Mouse (Mus musculus) CH12.LX (cell line): ENCODE data around the gene Ehd1. TPM values are rescaled to one million over a fixed set of nuclear protein-coding genes. Genes with fewer than 3 reads are reported as not detected.

ENCODE experiments used
- DNase-seq: peaks from one replicate; pipeline ENCODE4 v3.0.0-alpha.2; 2013; ENCODE audit errors: extremely low read depth
- H3K27ac ChIP-seq: 2 replicates; pipeline ENCODE4 v1.5.1; 2012; ENCODE audit warnings: low read depth, mild to moderate bottlenecking, control low read depth, moderate library complexity; ENCODE audit not compliant: insufficient read depth
- H3K27me3 ChIP-seq: replicated peaks from 2 replicates; pipeline ENCODE3; 2012; ENCODE audit warnings: inconsistent platforms
- H3K36me3 ChIP-seq, 2 experiments: replicated peaks in 1 of 2; 2 replicates each; pipeline versions ENCODE3 to v1.6.1; 2012; ENCODE audit warnings: inconsistent platforms in 1 of 2, low read length in 1 of 2, mild to moderate bottlenecking in 1 of 2, mixed read lengths in 1 of 2, moderate library complexity in 1 of 2; ENCODE audit not compliant: control insufficient read depth in 1 of 2, insufficient read depth in 1 of 2
- H3K4me1 ChIP-seq, 2 experiments: 2 replicates each; pipeline ENCODE4 v1.6.1; 2012; ENCODE audit warnings: inconsistent platforms in 1 of 2, moderate library complexity in 1 of 2; ENCODE audit not compliant: insufficient read depth in 2 of 2, control insufficient read depth in 1 of 2
- H3K4me2 ChIP-seq: 2 replicates; pipeline ENCODE4 v1.6.1; 2012; ENCODE audit warnings: low read depth, mild to moderate bottlenecking, control low read depth; ENCODE audit not compliant: poor library complexity, insufficient read depth, severe bottlenecking
- H3K4me3 ChIP-seq, 3 experiments: fragments of 150-350 bp in 1 of 3; sonication (generic) in 1 of 3; replicated peaks in 1 of 3; 2 replicates each; pipeline versions ENCODE3 to v1.5.1; 2011 to 2012; ENCODE audit warnings: low read depth in 2 of 3, low read length in 2 of 3, mild to moderate bottlenecking in 2 of 3, moderate library complexity in 2 of 3, control low read depth in 1 of 3, improper control_type of control experiment in 1 of 3, inconsistent platforms in 1 of 3, mixed read lengths in 1 of 3; ENCODE audit not compliant: poor library complexity in 1 of 3
- H3K79me2 ChIP-seq: replicated peaks from 2 replicates; pipeline ENCODE4 v1.6.1; 2012; ENCODE audit warnings: mild to moderate bottlenecking, moderate library complexity; ENCODE audit not compliant: control insufficient read depth, poor library complexity, insufficient read depth, severe bottlenecking; ENCODE audit errors: extremely low read depth
- H3K9ac ChIP-seq: 2 replicates; pipeline ENCODE4 v1.6.1; 2012; ENCODE audit warnings: low read depth, mild to moderate bottlenecking, control low read depth, moderate library complexity; ENCODE audit not compliant: insufficient read depth
- H3K9me3 ChIP-seq: replicated peaks from 2 replicates; pipeline ENCODE3; 2012; ENCODE audit warnings: low read length, inconsistent platforms, mixed read lengths
- BHLHE40 ChIP-seq: IDR thresholded peaks from 2 replicates; pipeline ENCODE4 v1.6.1; 2011; ENCODE audit warnings: mild to moderate bottlenecking, low read depth, low read length, improper control_type of control experiment
- CHD1 ChIP-seq: IDR thresholded peaks from 2 replicates; pipeline ENCODE4 v1.6.1; 2012; ENCODE audit warnings: low read depth, low read length, improper control_type of control experiment, inconsistent platforms
- ELF1 ChIP-seq: IDR thresholded peaks from 2 replicates; pipeline ENCODE4 v1.6.1; 2014; ENCODE audit warnings: low read depth, mild to moderate bottlenecking, inconsistent platforms, low read length, improper control_type of control experiment
- ETS1 ChIP-seq: conservative IDR thresholded peaks from 2 replicates; pipeline ENCODE4 v1.6.1; 2012; ENCODE audit warnings: low read depth, mild to moderate bottlenecking, inconsistent platforms, low read length, improper control_type of control experiment, moderate library complexity
- MAZ ChIP-seq: IDR thresholded peaks from 2 replicates; pipeline ENCODE4 v1.6.1; 2012; ENCODE audit warnings: low read depth, mild to moderate bottlenecking, inconsistent platforms, low read length, improper control_type of control experiment, moderate library complexity
- NRF1 ChIP-seq: IDR thresholded peaks from 2 replicates; pipeline ENCODE4 v1.6.1; 2014; ENCODE audit warnings: low read depth, mild to moderate bottlenecking, inconsistent platforms, low read length, improper control_type of control experiment, moderate library complexity
- PAX5 ChIP-seq: IDR thresholded peaks from 2 replicates; pipeline ENCODE4 v1.6.1; 2012; ENCODE audit warnings: low read length, inconsistent platforms, mixed read lengths
- RCOR1 ChIP-seq: conservative IDR thresholded peaks from 2 replicates; pipeline ENCODE4 v1.6.1; 2012; ENCODE audit warnings: low read depth, mild to moderate bottlenecking, inconsistent platforms, low read length, improper control_type of control experiment
- SIN3A ChIP-seq: IDR thresholded peaks from 2 replicates; pipeline ENCODE4 v1.6.1; 2012; ENCODE audit warnings: low read length, improper control_type of control experiment, inconsistent platforms
- TBP ChIP-seq: conservative IDR thresholded peaks from 2 replicates; pipeline ENCODE4 v1.6.1; 2011; ENCODE audit warnings: low read depth, low read length, improper control_type of control experiment
- dilution Hi-C: fragments of 300-500 bp; cut with MboI; formaldehyde crosslinking; loops from 2 replicates; pipeline ENCODE4 v1.14.3; 2020; ENCODE audit warnings: low sequenced_read_pairs; ENCODE audit not compliant: extremely low pct_unique_long_range_greater_than_20kb, extremely low pct_ligation_motif_present
- in situ Hi-C: fragments of 300-500 bp; cut with MboI; formaldehyde crosslinking; loops from 3 replicates; pipeline ENCODE4 v1.14.3; 2019; ENCODE audit warnings: low sequenced_read_pairs, low pct_ligation_motif_present, low pct_unique_long_range_greater_than_20kb, mixed read lengths
- polyA plus RNA-seq: library from polyadenylated mRNA; unstranded; fragments of >175 nt; gene quantifications from 2 replicates; pipeline ENCODE4 v1.2.1, GENCODE M21; 2012; ENCODE audit warnings: low read depth; ENCODE audit not compliant: insufficient read length
- total RNA-seq, 2 experiments: library from RNA; depleted of rRNA; stranded (reverse); fragments of 300-350 nt in 1 of 2; fragments of >200 nt in 1 of 2; gene quantifications; 2 replicates each; pipeline ENCODE4 v1.2.3; 2012 to 2014

Ehd1 gene
- total and polyA plus RNA-seq, 3 experiments = 131 to 400 (median 245) TPM

DNA sequence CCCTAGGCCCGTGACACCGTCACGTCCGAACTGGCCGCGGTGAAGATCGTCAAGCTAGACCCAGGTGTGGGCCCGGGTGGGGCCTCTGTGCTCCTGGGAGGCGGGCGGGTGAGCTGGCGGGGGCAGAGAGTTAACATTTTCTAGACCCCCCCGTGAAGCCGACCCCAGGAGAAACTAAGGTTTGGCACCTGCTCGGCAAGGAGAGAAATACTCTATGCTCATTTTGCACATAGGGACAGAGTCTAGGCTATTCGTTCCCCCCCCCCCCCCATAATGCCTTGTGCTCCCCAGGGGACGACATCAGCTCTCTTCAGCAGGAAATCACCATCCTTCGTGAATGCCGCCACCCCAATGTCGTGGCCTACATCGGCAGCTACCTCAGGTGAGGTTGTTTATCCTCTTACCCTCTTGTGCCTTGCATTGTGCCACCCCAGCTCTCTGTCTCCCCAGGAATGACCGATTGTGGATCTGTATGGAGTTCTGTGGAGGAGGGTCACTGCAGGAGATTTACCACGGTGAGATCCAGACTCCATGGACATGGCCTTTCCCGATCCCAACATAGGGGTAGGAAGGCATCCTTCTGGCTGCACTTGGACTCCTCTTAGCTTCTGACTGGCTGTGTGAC is 65.0 kb downstream of the Ehd1 start:
- H3K27me3 ChIP-seq = no peaks in the 10 kb centered on the region
- H3K9ac ChIP-seq = peak overlapping the region; percentile 81
- DNase-seq = no peak
- dilution Hi-C loops = no loop called here
- H3K27ac ChIP-seq = peak overlapping the region; percentile 77
- H3K4me3 ChIP-seq = peak overlapping the region; percentile 75 to 96 (median 90)
- H3K4me1 ChIP-seq = peaks cover 38 to 72% of the 10 kb centered on the region in 2 experiments
- peaks cover 17% of the 10 kb centered on the region for H3K79me2 ChIP-seq
- peaks cover 62 to 75% of the 10 kb centered on the region in 2 experiments for H3K36me3 ChIP-seq
- H3K9me3 ChIP-seq = no peaks in the 10 kb centered on the region
- in situ Hi-C loops = no loop called here
- peak overlapping the region; percentile 90 for H3K4me2 ChIP-seq
- peak; percentile 48 for TF ChIP-seq BHLHE40
- no peak for TF ChIP-seq TBP
- TF ChIP-seq CHD1 = 0 out of 2 replicates have a peak, but pooled peaks have one; percentile 17
- TF ChIP-seq ELF1 = 0 out of 2 replicates have a peak, but pooled peaks have one; percentile 20
- 0 out of 2 replicates have a peak, but pooled peaks have one; percentile 4 for TF ChIP-seq SIN3A

DNA sequence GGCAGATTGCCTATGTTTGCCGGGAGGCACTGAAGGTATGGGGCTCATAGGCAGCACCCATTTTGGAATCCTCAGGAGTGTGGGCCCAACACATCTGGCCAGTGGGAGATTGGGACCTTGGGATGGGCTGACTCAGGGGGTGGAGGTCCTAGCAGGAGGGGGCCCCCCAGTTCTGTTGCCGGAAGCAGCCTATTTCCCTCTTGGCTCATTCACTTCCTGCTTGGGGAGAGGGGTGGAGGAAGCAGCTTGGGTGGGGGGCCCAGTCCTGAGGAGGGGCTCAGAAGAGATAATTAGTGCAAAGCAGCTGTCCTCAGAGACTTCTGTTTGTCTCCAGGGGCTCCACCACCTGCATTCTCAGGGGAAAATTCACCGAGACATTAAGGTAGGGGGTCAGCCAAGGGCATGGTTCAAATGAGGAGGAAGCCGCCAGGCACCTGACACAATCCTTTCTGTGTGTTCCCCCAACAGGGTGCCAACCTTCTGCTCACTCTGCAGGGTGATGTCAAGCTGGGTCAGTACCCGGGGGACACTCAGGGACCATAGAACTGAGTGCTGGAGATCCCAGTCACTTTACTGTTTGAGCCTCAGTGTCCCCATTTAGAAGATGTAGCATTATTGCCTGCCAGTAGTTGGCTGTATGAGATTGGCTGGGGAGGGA is 65.9 kb downstream of the Ehd1 start:
- Histone ChIP-seq H3K4me2 (peak overlapping the region; percentile 90), H3K4me1 (peaks cover 34 to 72% of the 10 kb centered on the region in 2 experiments), H3K79me2 (peaks cover 16% of the 10 kb centered on the region; the same call in 1 of the 2 replicates), H3K9me3 (no peaks in the 10 kb centered on the region), H3K9ac (peak overlapping the region; percentile 81), H3K27me3 (no peaks in the 10 kb centered on the region), H3K4me3 (peak overlapping the region; percentile 75 to 96 (median 90)), H3K36me3 (peaks cover 63 to 75% of the 10 kb centered on the region in 2 experiments), H3K27ac (peak overlapping the region; percentile 77; the same call in 1 of the 2 replicates)
- dilution Hi-C loops = no loop called here
- TF ChIP-seq MAZ (no peak), NRF1 (0 out of 2 replicates have a peak, but pooled peaks have one; percentile 11), PAX5 (no peak), ELF1 (peak; percentile 88), ETS1 (0 out of 2 replicates have a peak, but pooled peaks have one; percentile 25), RCOR1 (no peak)
- no peak for DNase-seq
- in situ Hi-C loops = no loop called here
